Mouse (Mus musculus) MEL-GATA-1-ER (cell line): ENCODE measurements around the gene Snx9.

ENCODE experiments used
- DNase-seq: peaks from one replicate; pipeline ENCODE4 v3.0.0-alpha.2; 2012; ENCODE audit warnings: low read depth; ENCODE audit errors: extremely low read depth

The Snx9 gene

DNA sequence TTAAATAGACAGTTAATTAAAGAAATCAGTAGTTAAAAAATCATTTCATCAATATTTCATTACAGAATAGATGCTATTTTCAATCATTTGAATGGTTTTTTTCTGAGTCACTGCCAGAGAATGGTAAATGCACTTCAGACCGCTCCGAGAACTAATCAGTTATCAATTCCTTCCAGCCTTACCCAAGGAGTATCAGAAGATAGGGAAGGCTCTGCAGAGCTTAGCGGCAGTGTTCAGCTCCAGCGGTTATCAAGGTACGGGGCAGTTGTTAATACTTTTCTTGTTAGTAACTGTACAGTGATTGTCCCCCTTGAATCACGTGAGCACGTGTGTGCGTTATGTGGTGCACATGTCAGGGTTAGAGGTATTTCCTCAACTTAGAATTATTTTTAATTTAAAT is 80.8 kb downstream of the Snx9 start:
- no peak for DNase-seq

DNA sequence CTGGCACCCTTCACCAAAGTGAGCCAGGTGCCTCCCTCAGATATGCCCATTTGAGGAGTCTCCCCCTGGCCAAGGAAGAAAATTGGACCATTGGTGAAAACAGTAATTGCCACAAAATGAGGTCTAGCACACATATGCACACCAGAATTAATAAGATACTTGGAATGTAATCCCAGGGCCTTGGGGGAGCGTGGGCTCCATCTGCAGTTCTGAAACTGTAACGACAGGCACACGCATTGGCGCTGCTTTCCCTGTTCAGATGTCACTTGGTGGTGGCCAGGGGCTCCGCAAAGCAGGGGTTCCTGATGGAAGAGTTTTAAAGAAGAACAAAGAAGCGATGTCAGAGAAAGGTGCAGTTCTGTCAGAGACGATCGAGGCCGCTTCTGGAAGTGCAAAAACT is 82.2 kb downstream of the Snx9 start:
- DNase-seq, result no peak

DNA sequence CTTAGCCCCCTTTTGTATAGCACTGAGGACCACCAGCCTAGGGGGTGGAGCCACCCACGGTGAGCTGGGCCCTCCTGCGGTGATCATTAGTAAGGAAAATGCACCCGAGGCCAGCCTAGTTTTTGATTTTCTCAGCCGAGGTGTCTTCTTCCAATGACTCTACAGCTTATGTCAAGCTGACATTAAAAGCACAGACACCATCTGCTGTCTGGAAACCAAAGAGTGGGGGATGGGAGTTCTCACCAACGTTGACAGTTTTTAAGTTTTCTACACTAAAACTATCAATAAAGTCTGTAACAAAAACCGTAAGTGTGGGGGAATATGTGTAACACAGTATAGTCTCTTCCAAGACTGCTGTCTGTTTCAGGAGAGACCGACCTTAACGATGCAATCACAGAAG is 83.1 kb downstream of the Snx9 start:
- no peak for DNase-seq

DNA sequence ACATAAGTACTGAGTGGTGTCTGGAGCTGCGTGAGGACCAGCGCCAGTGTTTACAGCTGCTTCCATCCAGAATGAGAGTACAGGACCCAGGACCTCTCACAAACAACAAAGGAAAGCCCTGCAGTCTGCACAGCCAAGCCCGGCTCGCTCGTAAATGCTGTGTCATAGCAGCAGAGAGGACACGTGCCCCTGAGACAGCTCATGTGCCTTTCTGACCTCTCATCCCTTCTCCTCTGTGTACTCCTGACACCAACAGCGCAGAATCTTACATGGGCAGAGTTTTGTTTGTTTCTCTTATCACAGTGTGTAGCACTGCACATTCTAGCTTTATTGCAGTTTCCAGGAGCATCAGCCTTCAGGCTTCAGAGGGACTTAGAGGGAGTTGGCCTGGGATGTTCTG is 85.6 kb downstream of the Snx9 start:
- DNase-seq, result no peak

DNA sequence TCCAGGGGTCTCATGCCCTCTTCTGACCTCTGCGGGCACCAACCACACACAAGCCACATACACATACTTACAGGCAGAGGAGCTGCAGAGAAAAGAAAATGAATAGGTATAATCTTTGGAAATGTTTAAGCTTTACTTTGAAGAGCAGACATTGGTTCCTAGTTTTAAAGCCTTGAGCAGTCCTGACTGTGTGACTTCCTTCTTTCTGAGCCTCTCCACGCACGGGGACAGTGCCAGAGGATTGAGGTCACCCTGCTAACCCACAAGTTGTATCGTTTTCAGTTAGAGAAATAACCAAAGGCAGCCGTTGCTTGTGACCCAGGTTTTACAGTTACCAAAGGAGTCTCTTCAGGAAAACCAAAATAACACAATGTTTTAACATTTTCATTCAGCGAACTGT is 87.9 kb downstream of the Snx9 start:
- no peak for DNase-seq

DNA sequence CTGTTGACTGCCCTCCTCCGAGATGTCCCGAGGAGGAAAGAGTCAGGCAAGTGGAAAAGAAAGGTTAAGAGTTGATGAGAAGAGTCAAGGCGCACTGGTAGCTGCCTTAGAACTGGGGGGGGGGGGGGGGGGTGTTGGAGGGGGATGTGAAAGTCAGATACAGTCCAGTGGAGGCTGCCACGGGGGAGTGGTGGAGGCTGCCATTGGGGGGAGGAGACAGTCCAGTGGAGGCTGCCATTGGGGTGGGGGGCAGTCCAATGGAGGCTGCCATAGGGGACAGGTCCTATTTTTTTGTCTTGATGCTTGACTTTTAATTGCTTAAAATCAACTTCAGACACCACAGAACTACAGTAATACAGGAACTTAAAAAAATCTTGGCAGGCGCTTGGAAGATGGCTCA is 91.0 kb downstream of the Snx9 start:
- DNase-seq, result no peak

DNA sequence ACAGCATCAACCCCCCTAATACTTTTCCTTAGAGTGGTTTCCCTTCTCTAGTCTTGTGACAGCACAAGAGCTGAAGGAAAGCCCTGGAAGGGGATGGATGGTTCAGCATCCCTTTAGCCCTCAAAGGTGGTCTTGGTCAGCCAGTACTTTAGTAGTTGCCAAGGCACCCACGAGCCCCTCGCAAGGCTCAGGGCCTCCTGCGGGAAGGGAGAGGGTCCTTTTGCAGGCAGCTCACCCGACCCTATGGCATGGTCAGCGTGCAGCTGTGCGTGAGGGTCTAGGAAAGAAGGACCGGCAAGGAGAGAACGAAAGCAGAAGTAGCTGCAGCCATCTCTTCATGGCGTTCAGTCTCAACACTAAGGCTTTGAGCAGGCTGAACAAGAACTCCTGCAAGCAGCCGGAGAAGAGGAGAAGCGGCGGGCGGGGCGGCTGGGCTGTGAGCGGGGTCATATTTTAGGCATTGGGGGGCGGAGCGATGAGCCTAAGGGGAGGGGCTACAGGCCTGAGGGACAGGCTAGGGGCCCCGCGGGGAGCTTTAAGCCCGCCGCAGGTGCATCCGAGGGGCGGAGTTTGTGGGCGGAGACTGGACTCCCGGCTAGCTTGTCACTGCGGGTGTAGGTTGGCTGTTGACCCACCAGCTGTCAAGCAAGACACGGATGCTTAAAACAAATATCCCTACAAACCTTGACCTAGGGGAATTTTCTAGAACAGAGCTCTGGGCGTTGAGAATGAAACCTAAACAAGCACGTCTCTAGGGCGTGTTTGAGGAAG is 93.6 kb downstream of the Snx9 start:
- DNase-seq, result peak; percentile 64

DNA sequence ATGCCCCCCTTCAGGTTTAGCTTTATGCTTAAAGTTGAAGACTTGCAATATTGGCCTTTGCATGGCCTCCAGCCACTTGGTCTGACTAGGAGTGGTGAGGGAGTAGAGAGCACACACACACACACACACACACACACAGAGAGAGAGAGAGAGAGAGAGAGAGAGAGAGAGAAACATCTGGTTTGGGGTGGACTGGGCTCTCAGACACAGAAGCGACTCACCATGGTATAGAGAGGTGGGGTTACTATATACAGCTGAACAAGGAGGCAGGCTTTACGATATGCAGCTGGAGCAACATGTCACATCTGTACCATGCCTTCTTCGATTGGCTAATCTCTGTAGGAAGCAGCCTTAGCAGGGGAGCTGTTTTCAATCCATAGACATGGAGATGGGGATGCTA is 94.6 kb downstream of the Snx9 start:
- DNase-seq, result no peak

DNA sequence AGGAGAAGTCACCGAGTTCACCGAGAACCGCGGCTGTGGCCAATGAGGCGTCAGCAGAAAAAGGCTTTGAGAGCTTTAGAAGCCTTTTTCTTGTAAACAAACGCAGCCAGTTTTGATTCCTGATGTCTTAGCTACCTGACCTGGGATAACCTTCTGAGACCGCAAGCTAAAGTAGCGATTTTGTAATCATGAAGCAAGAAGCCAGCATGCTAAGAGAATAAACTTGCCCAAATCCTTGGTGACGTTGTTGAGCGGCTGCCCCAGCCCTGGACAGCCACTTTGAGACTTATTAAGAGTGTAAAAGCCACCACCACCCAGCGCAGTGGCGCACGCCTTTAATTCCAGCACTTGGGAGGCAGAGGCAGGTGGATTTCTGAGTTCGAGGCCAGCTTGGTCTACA is 95.1 kb downstream of the Snx9 start:
- no peak for DNase-seq

DNA sequence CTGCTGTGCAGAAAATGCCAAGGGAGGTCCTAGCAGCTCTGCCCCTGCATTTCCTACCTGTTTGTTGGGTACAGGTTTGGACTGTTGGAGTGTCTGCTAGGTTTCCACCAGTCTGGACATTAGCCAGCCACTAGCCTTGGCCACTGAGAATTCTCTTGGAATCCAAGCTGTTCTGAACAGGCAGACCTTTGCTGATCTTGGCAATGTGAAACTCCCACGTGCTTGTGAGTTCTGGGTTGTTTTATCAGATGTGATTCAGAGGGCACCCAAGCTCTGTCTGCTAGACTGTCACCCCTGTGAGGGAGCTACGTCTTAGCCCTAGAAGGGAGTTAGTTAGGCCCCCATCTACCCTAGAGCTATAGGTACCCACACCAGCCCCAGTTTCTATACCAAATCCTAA is 96.3 kb downstream of the Snx9 start:
- no peak for DNase-seq

DNA sequence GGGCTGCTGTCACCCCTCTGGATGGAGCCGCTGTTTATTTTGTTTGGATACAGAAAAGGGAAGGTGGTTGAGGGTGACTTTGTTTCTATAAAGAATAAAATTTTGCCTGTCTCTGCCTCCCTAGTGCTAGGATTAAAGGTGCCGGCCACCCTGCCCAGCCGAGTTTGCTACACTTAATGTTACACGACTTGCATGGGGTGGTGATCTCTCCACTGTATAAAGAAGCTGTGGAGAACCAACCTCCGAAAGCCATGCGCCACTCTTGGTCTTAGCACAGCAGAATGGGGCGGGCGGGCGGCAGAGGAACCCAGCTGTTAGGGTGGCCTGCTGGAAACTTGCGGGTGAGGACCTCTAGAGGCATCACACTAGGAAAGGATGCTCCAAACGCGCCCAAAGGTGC is 98.7 kb downstream of the Snx9 start:
- DNase-seq, result no peak

DNA sequence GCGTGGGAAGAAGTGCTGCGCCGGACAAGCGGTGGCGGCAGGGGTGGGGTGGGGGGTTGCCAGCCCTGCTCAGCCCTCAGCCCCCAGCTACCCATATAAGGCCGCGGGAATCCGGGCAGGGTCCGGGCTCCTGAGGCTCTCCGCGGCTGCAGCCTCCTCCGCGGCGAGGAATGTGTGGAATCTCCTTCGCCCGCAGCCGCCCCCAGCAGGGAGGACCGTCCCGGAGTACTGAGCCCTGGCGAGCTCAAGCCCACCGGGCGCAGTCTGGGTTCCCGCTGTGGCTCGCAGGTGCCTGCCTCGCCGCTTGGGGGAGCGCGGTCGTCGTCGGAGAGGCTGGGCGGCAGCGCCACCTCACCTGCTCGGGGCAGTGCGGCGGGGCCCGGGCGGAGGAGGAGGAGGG is 99.7 kb downstream of the Snx9 start:
- DNase-seq, result peak; percentile 18

DNA sequence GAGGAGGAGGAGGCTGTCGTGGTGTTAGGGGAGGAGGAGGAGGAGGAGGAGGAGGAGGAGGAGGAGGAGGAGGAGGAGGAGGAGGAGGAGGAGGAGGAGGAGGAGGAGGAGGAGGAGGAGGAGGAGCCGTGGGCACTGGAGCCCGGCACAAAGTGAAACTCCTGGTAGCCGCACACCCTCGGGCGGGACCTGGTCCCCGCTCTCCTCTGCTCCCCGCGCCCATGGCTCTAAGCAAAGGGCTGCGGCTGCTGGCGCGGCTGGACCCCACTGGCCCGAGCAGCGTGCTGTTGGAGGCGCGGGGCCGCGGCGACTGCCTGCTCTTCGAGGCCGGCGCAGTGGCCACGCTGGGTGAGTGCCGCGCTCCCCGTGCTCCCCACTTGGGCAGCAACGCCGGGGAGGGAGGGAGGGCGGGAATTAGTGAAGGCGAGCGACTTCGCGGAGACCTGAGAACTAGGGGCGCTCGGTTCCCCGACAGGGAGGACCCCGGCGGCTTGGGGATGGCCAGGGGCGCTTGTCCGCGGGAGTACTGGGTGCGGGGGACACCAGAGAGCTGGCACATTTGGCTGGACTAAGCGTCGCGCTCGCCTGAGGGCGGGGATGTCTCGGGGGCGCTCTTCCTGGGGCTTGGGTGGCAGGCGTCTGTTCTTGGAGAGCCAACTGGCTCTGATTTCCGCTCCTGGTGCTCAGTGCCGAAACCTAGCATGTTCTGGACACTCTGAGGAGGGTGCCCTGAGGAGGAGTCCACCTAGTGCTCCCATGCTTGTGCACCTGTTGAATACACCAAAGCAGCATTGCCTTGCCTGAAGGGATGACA is 100.3 kb downstream of the Snx9 start, which contains the start of gene Synj2:
TSS of gene Synj2 (plus strand) at position 51 of the 814 bp plus-strand sequence.
- peak; percentile 17 for DNase-seq

DNA sequence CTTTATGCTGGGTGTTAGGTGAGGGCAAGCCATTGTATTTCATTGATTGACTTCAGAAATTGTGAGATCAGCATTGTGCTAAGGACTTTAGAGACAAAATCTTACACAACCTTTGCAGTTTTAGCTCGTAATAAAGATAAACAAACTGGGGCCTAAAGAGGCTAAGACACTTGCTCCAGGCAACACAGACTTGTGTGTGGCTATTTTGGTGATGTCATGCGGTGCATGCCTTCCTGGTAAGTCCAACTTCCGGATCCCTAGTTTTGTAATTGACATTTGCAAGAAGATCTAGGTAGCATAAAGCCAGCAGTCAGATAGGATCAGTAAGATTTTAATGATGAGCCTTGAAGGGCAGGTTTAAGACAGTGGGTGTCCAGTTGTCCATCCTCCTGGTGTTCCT is 101.0 kb downstream of the Snx9 start:
- no peak for DNase-seq

DNA sequence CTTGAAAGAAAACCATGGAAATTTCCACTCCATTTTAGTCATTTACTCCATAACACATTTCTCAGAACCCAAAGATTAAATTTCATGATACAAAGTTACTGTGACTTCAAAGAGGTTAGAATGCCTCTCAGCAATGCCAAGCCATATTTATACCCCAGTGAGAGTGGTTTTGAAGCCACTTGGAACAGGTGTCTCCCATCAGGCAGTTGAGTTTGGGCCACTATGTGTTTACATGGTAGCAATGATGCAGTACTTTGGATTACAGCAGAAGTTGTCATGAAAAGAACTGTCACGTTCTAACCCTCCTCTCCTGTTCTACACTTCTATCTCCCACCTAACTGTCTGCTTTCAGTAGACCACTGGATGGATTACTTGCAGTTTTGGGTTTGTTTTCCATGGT is 101.9 kb downstream of the Snx9 start:
- no peak for DNase-seq

DNA sequence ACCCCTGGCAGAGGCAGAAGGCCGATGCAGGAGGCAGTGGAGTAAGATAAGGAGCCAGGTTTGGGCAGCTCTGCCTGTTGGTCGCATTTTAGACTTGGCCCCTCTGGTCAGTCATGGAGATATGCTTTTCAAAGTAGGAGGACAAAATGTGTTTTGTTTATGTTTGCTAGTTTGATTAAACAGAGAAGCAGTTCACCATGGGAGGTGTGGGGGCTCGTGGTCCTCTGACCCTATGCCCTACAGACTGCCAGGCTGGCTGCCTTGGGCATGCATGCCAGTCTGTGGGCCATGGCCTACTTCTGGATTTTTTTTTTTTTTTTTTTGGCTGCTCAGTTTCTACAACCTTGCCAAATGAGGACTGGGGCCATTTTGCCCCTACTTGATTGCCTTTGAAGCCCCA is 105.9 kb downstream of the Snx9 start:
- no peak for DNase-seq

DNA sequence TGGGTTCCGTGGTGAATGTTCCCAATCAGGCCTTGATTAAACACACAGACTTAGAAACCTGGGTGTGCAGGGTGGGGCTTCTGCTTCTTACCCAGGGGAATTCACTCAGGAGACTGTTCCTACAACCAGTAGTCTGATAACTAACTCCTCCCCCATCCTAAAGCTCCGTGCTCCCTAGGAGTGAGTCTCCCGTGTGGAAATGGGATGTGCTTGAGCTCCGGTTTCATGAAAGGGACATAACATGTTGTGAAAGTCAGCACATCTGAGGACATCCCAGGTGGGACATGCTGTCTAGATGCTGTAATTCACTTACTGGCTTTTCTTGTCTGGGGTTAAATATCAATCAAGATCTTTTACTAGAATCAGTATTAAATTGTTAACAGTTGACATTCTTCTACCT is 111.3 kb downstream of the Snx9 start:
- DNase-seq, result no peak

DNA sequence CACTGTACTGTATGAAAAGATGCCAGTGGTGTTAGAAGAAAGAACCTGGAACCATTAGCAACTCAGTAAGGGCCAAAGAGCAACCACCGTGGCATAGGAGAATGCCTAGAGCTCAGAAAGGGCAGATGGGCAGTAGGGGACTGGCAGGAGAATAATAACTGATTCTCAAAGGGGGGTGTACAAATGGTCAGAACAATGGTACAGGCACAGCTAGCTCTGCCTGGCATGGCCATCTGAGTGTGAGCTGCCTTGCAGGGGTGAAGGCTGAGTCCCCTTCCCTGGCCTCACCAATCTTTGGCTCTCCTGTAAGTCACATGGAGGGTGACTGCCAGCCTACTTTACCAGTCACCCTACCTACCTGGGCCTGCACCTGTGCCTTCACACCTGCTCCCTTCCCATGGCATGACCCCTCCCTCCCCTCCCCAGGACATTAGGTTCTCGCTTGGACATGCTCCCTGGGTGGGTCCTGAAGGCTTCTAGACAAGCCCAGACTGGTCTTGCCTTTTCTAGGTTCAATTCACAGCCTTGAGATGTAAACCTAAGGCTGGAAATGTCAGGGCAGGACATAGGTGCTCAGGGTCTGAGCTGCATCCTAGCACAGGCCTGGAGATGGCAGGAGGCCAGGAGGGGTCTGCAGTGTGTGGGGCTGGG is 115.3 kb downstream of the Snx9 start:
- DNase-seq, result no peak

DNA sequence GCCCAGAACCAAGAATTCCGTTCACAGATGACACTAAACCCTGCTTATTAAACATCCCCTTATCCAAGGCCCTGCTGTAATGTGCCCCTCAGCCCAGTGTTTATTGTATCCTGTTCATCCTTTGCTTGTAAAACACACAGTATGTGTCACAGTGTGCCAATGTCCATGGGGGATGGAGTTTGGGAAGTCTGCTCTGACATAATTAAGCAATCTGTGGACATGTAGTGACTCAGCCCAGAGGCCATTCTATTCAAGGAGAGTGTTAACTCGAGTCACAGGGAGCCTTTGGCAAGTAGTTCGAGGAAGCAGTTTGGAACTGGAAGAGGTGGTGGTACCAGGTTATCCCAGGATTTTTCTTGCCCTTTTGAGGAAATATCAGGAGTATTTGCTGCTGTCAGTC is 116.0 kb downstream of the Snx9 start:
- DNase-seq, result no peak

DNA sequence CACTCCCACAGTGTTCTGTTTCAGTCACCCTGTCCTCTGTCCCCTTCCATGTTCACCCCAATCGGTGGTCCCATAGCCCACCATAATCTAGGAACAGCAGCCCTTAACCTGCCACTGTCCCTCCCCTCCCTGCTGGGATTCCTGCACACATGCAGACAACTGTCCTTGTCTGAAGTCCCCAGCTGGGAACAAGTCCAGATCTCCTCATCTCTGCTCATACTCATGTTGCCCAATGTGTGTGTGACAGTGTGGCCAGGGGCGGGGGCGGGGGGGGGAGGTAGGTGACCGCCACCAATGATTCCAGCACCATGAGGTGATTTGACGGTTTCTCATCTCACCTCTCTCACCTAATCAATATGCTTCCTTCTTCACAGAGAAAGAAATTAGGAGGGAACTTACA is 117.1 kb downstream of the Snx9 start:
- no peak for DNase-seq

DNA sequence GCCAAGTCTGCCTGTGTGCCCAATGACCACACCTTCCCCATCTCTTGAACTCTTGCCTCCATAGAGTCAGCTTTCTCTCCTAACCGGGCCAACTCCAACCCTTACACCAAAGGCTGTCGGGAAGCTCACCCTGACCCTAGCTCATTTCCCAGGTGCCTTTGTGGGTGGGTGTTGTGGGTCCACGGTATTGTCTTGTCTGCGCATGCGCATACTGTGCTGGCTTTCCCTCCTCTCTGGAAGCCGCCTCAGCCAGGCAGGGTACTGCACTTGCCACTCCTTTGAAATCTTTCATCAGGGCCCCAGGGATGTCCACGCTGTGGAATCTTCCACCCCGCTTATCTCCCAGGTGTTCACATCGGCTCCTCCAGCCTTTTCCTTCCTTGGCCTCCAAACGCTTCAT is 117.5 kb downstream of the Snx9 start:
- no peak for DNase-seq

DNA sequence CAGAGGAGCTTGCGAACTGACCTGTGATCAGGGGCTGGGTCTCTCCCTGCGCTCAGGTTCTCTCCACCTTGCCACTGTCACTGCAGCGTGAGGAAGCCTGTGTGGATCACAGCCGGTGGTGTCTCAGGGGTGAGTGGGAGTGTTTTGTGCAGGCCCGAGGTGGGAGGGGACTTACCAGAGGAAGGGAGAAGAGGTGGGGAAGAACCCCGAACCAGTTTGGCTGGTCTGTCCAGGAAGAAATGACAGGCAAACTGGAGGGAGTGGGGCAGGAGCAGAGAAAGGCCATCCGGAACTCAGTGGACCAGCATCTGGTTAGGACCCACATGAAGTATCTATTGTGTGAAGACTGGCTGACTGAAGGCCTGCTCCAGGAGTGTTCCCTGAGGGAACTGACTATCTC is 118.0 kb downstream of the Snx9 start:
- DNase-seq, result no peak
